Mouse (Mus musculus): Measurements from ENCODE around the gene Mxra7. TPM values are rescaled to one million over a fixed set of nuclear protein-coding genes. Genes with fewer than 3 reads are reported as not detected.
A peak's percentile ranks its signal among the peaks of the same experiment; 100 is the strongest.

Mxra7 gene
- polyA plus RNA-seq, 1 experiment from 2014 or later, result 7.2 TPM

- Histone ChIP-seq H3K4me2 (no peak overlapping the region), H3K9ac (no peak overlapping the region), H3K4me1 (peaks cover 31% of the 10 kb centered on the region), H3K9me3 (replicated peaks) (no peaks in the 10 kb centered on the region), H3K36me3 (no peaks in the 10 kb centered on the region), H3K27me3 (replicated peaks) (peaks cover 26% of the 10 kb centered on the region), H3K27ac (peak overlapping the region; percentile 45; the same call in 1 of the 2 replicates), H3K4me3 (no peak overlapping the region)
- no peak for ATAC-seq
- WGBS (ENCODE audit: insufficient replicate concordance), result 81% methylated on average over 13 of the region's 13 CpGs
These were observed 14.2 kb downstream of the Mxra7 start for GRCm38 (mm10) chr11:116813610-116814009.

DNA sequence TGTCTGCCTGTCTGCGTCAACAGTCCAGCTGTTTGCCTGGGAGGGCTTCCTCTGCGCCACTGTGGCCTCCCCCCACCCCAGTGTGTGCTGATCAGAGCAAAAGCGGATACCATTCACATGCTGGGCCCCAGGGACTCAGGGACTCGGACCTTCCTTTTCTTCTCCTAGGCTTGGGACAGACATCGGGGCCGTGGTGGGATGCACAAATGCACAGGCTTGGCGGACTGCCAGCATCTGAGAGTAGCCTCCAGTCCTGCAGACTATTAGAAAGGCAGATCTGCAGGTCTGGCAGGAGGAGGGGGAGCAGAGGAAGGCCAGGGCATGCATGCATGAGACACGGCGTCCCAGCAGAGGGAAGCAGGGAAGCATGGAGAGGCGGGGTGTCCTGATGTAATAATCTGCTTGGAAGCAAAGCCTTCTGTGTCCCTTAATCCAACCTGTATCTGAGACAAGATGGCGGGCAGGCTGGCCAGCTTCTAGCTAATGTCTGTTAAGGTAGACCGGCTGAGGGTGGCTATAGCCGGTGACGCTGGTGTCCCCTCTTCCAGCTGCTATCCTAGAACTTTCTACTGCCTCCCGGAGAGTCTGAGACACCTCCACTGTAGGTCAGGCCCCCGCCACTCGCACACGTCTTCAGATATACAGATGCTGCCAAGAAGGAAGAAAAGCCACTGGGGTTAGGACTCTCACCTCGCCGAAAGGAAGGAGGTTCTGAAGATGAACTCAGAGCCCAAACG, 14.9 kb downstream of the Mxra7 start:
- no peak overlapping the region for H3K4me2 ChIP-seq
- no peaks in the 10 kb centered on the region for H3K36me3 ChIP-seq
- H3K9me3 ChIP-seq (replicated peaks), result no peaks in the 10 kb centered on the region
- peaks cover 26% of the 10 kb centered on the region for H3K4me1 ChIP-seq
- H3K4me3 ChIP-seq, result no peak overlapping the region
- H3K27me3 ChIP-seq (replicated peaks), result peaks cover 26% of the 10 kb centered on the region
- peak overlapping the region; percentile 18 for H3K27ac ChIP-seq
- 66% methylated on average over 21 of the region's 21 CpGs for WGBS (ENCODE audit: insufficient replicate concordance)
- no peak for ATAC-seq
- H3K9ac ChIP-seq, result no peak overlapping the region

- H3K9me3 ChIP-seq (replicated peaks), result no peaks in the 10 kb centered on the region
- peaks cover 26% of the 10 kb centered on the region for H3K27me3 ChIP-seq (replicated peaks)
- no peaks in the 10 kb centered on the region for H3K36me3 ChIP-seq
- peak overlapping the region; percentile 66 for H3K4me2 ChIP-seq
- whole genome bisulfite sequencing (ENCODE audit: insufficient replicate concordance), result 19% methylated on average over 32 of the region's 32 CpGs
- H3K4me3 ChIP-seq, result peak overlapping the region; percentile 27
- peak; percentile 47 for ATAC-seq
- H3K9ac ChIP-seq, result no peak overlapping the region
- H3K4me1 ChIP-seq, result peaks cover 22% of the 10 kb centered on the region
- no peak overlapping the region for H3K27ac ChIP-seq
These were observed 16.6 kb downstream of the Mxra7 start for GRCm38 (mm10) chr11:116810983-116811901.

GRCm38 (mm10) chr11:116810528-116810927, 17.3 kb downstream of the Mxra7 start:
- Histone ChIP-seq H3K4me1 (peaks cover 22% of the 10 kb centered on the region), H3K4me2 (no peak overlapping the region), H3K9ac (no peak overlapping the region), H3K27me3 (replicated peaks) (peaks cover 26% of the 10 kb centered on the region), H3K27ac (no peak overlapping the region), H3K36me3 (no peaks in the 10 kb centered on the region), H3K9me3 (replicated peaks) (no peaks in the 10 kb centered on the region), H3K4me3 (no peak overlapping the region)
- WGBS (ENCODE audit: insufficient replicate concordance), result 75% methylated on average over 11 of the region's 11 CpGs
- no peak for ATAC-seq

DNA sequence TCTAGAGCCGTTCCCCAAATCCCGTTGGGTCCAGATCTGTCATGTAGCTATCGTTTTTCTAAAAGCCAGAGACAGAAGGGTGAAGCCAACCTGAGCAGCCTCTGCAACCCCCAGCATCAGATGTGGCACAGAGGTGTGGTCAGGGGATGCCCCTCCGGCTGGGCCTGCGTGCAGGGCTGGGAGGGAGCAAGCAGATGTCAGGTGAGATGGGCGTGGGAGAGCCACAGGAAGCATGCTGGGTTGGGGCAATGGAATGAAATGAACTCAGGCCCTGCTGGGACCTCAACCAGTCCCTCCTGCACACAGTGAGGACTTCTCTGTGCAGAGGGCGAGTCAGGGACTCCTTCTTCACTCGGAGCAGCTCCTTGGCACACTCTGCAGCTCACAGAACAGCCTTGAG, 18.3 kb downstream of the Mxra7 start:
- H3K9me3 ChIP-seq (replicated peaks), result no peaks in the 10 kb centered on the region
- H3K9ac ChIP-seq, result no peak overlapping the region
- 72% methylated on average over 8 of the region's 8 CpGs for WGBS (ENCODE audit: insufficient replicate concordance)
- no peak for ATAC-seq
- peaks cover 26% of the 10 kb centered on the region for H3K27me3 ChIP-seq (replicated peaks)
- H3K4me3 ChIP-seq, result no peak overlapping the region
- peaks cover 17% of the 10 kb centered on the region for H3K4me1 ChIP-seq
- no peak overlapping the region for H3K4me2 ChIP-seq
- no peaks in the 10 kb centered on the region for H3K36me3 ChIP-seq
- no peak overlapping the region for H3K27ac ChIP-seq

DNA sequence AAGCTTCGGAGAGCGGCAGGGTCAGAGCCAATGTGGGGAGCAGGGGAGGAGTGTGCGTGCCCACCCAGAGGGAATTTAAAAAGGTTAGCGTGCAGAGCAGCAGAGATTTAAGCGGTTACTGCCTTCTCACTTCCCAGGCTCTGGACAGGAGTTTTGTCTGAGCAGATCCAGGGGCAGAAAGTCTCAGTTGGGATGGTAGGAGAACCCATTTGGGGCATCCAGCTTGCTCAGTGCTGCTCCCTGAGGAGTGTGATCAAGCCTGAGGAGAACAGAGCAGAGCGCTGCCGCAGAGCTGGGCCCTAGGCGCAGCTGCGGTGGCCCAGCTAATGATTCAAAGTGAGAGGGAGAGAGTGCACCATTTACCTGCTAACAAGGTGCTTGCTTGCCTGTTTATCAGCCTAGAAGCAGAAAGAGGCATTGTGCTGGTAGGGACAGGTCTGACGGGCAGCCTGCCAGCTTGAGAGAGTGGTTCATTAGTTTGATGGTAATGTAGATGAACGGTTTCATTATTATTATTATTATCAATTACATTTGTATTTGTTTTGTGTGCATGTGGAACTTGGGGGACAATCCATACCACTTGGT, 18.9 kb downstream of the Mxra7 start:
- 69% methylated on average over 11 of the region's 11 CpGs for WGBS (ENCODE audit: insufficient replicate concordance)
- Histone ChIP-seq H3K36me3 (no peaks in the 10 kb centered on the region), H3K9ac (no peak overlapping the region), H3K27ac (no peak overlapping the region), H3K4me3 (no peak overlapping the region), H3K9me3 (replicated peaks) (no peaks in the 10 kb centered on the region), H3K4me2 (no peak overlapping the region), H3K4me1 (peaks cover 12% of the 10 kb centered on the region), H3K27me3 (replicated peaks) (peaks cover 26% of the 10 kb centered on the region)
- ATAC-seq, result no peak

GRCm38 (mm10) chr11:116807938-116808606, 19.8 kb downstream of the Mxra7 start:
- Histone ChIP-seq H3K27ac (no peak overlapping the region), H3K27me3 (replicated peaks) (peaks cover 21% of the 10 kb centered on the region)
- WGBS (ENCODE audit: insufficient replicate concordance), result 33% methylated on average over 7 of the region's 7 CpGs

DNA sequence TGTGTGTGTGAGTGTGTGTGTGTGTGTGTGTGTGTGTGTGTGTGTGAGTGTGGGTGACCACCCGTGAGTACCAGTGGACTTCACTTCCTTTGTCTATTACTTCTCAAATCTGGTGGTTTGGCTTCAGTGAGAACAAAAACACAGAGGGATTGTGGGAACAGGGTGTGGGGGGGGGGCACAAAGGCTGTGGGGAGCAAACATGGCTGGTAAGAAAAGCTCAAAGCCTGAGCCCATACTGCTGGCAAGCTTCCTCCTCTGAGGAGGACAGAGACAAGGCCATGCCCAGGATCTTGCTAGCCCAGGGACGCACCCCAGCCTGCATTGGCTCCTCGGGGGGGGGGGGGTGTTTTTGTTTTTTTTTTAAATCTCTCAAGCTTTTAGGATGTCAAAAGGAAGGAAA, 20.3 kb downstream of the Mxra7 start:
- no peak overlapping the region for H3K4me2 ChIP-seq
- no peak overlapping the region for H3K4me3 ChIP-seq
- H3K4me1 ChIP-seq, result peaks cover 11% of the 10 kb centered on the region
- WGBS (ENCODE audit: insufficient replicate concordance), result 57% methylated on average over 3 of the region's 3 CpGs
- H3K27me3 ChIP-seq (replicated peaks), result peaks cover 21% of the 10 kb centered on the region
- ATAC-seq, result no peak
- no peaks in the 10 kb centered on the region for H3K36me3 ChIP-seq
- H3K9me3 ChIP-seq (replicated peaks), result no peaks in the 10 kb centered on the region
- H3K27ac ChIP-seq, result no peak overlapping the region
- H3K9ac ChIP-seq, result no peak overlapping the region

More at GRCm38 (mm10) chr11:116807938-116808606, 19.8 kb downstream of the Mxra7 start:
- Histone ChIP-seq H3K9ac (no peak overlapping the region), H3K4me2 (no peak overlapping the region), H3K4me3 (no peak overlapping the region), H3K9me3 (replicated peaks) (no peaks in the 10 kb centered on the region), H3K4me1 (peaks cover 11% of the 10 kb centered on the region), H3K36me3 (no peaks in the 10 kb centered on the region)
- ATAC-seq, result no peak

DNA sequence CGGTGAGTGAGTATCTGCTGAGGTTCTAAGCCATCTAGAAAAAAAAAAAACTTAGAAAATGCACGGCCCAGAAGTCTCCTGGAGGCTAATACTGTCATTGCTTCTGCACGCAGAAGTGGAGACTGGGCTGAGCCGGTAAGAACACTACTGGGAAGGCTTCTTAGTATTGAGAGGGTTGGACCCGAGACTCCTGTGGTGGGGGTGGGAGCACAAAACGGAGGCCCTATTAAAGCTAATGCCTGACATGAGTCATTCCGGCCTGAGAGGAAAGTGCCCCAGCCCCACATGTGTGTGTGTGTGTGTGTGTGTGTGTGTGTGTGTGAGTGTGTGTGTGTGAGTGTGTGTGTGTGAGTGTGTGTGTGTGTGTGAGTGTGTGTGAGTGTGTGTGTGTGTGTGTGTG, 20.7 kb downstream of the Mxra7 start:
- no peak overlapping the region for H3K4me3 ChIP-seq
- H3K9me3 ChIP-seq (replicated peaks), result no peaks in the 10 kb centered on the region
- ATAC-seq, result no peak
- no peak overlapping the region for H3K4me2 ChIP-seq
- H3K4me1 ChIP-seq, result peaks cover 11% of the 10 kb centered on the region
- no peak overlapping the region for H3K27ac ChIP-seq
- 63% methylated on average over 7 of the region's 7 CpGs for WGBS (ENCODE audit: insufficient replicate concordance)
- no peaks in the 10 kb centered on the region for H3K36me3 ChIP-seq
- peaks cover 21% of the 10 kb centered on the region for H3K27me3 ChIP-seq (replicated peaks)
- no peak overlapping the region for H3K9ac ChIP-seq

- H3K36me3 ChIP-seq, result no peaks in the 10 kb centered on the region
- H3K4me3 ChIP-seq, result no peak overlapping the region
- H3K27ac ChIP-seq, result no peak overlapping the region
- no peak for ATAC-seq
- peaks cover 8% of the 10 kb centered on the region for H3K4me1 ChIP-seq
- 76% methylated on average over 15 of the region's 15 CpGs for WGBS (ENCODE audit: insufficient replicate concordance)
- H3K9me3 ChIP-seq (replicated peaks), result no peaks in the 10 kb centered on the region
- no peak overlapping the region for H3K9ac ChIP-seq
- H3K4me2 ChIP-seq, result no peak overlapping the region
- H3K27me3 ChIP-seq (replicated peaks), result peaks cover 21% of the 10 kb centered on the region
These were observed 21.4 kb downstream of the Mxra7 start for GRCm38 (mm10) chr11:116806136-116807071.

- no peak for ATAC-seq
- 71% methylated on average over 5 of the region's 5 CpGs for WGBS (ENCODE audit: insufficient replicate concordance)
- no peak overlapping the region for H3K4me2 ChIP-seq
- H3K9ac ChIP-seq, result no peak overlapping the region
- no peaks in the 10 kb centered on the region for H3K9me3 ChIP-seq (replicated peaks)
- no peak overlapping the region for H3K27ac ChIP-seq
- H3K36me3 ChIP-seq, result no peaks in the 10 kb centered on the region
- no peak overlapping the region for H3K4me3 ChIP-seq
- no peaks in the 10 kb centered on the region for H3K4me1 ChIP-seq
- H3K27me3 ChIP-seq (replicated peaks), result 0 out of 2 replicates have a peak, but pooled peaks cover 3% of the 10 kb centered on the region
These were observed 25.1 kb downstream of the Mxra7 start for GRCm38 (mm10) chr11:116802709-116803108.

Measured in liver, embryonic 12.5 days (tissue).